Mouse (Mus musculus) heart, adult 2 months (tissue): ENCODE measurements around the gene Lrrc10b. TPM values are rescaled to one million over a fixed set of nuclear protein-coding genes. Genes with fewer than 3 reads are reported as not detected.
A peak's percentile ranks its signal among the peaks of the same experiment; 100 is the strongest.

ENCODE experiments used
- DNase-seq, 2 experiments: peaks; one replicate each; pipeline ENCODE4 v3.0.0; 2021
- H3K27ac ChIP-seq: fragments of 200-600 bp; 2 replicates; pipeline ENCODE4 v1.8.1; 2022
- H3K27me3 ChIP-seq: fragments of 200-500 bp; 2 replicates; pipeline ENCODE4 v1.6.1; 2012; ENCODE audit warnings: mild to moderate bottlenecking, low read length, inconsistent platforms, mixed read lengths; ENCODE audit not compliant: control insufficient read depth, insufficient read depth
- H3K36me3 ChIP-seq: fragments of 200-500 bp; 2 replicates; pipeline ENCODE4 v1.6.1; 2012; ENCODE audit warnings: low read length, inconsistent platforms; ENCODE audit not compliant: control insufficient read depth, insufficient read depth
- H3K4me1 ChIP-seq: fragments of 200-500 bp; 2 replicates; pipeline ENCODE4 v1.6.1; 2011; ENCODE audit warnings: low read length; ENCODE audit not compliant: control insufficient read depth, insufficient read depth
- H3K4me3 ChIP-seq: fragments of 200-600 bp; 2 replicates; pipeline ENCODE4 v1.8.1; 2022
- H3K79me2 ChIP-seq: fragments of 200-500 bp; replicated peaks from 2 replicates; pipeline ENCODE4 v1.6.1; 2012; ENCODE audit warnings: mild to moderate bottlenecking, inconsistent platforms, low read length, moderate library complexity, mixed read lengths; ENCODE audit not compliant: control insufficient read depth, insufficient read depth
- H3K9ac ChIP-seq: fragments of 200-500 bp; 2 replicates; pipeline ENCODE4 v1.6.1; 2012; ENCODE audit warnings: low read depth, mild to moderate bottlenecking, control low read depth, inconsistent platforms, low read length, mixed read lengths
- CTCF ChIP-seq: fragments of 200-600 bp; IDR thresholded peaks from 2 replicates; pipeline ENCODE4 v1.8.1; 2022; ENCODE audit warnings: antibody characterized with exemption, mild to moderate bottlenecking, moderate library complexity
- EP300 ChIP-seq: fragments of 200-500 bp; IDR thresholded peaks from 2 replicates; pipeline ENCODE4 v1.6.1; 2011; ENCODE audit warnings: low read depth, low read length, control low read depth; ENCODE audit not compliant: insufficient read depth
- POLR2A ChIP-seq: fragments of 200-500 bp; IDR thresholded peaks from 2 replicates; pipeline ENCODE4 v1.6.1; 2011; ENCODE audit warnings: mild to moderate bottlenecking, low read depth, low read length, control low read depth; ENCODE audit not compliant: insufficient read depth
- WGBS: fragments of 180-500 bp; shearing (Covaris S2); methylation state at CpG from one replicate; pipeline ENCODE4 v1.1.7; 2018; 5-methylcytosine and 5-hydroxymethylcytosine counted together
- intact Hi-C: fragments of 180-260 bp; cut with DNase I; formaldehyde crosslinking; loops from one replicate; pipeline ENCODE4 v1.15.1; 2025
- polyA plus RNA-seq: library from polyadenylated mRNA; depleted of rRNA; stranded (reverse); fragments of >200 nt; gene quantifications from 2 replicates; pipeline ENCODE4 v1.2.3, GENCODE M21; 2012
- total RNA-seq, 2 experiments: library from RNA; stranded (reverse); gene quantifications; 2 replicates each; pipeline ENCODE4 v1.2.3; 2021

Lrrc10b gene
- total and polyA plus RNA-seq, 3 experiments: 1.2 to 2.3 (median 1.7) TPM

GRCm38 (mm10) chr19:10437521-10437920 lies 19.8 kb downstream of the Lrrc10b start:
- no peaks in the 10 kb centered on the region for H3K27me3 ChIP-seq
- WGBS: 83% methylated on average over 1 of the region's 1 CpGs
- intact Hi-C loops: loop anchor here (5.0 kb wide), 1 partner anchor 180 kb away; no protein-coding TSS in a partner anchor
- no peak overlapping the region for H3K9ac ChIP-seq
- no peaks in the 10 kb centered on the region for H3K36me3 ChIP-seq
- TF ChIP-seq EP300 (no peak), POLR2A (no peak), CTCF (peak; percentile 48)
- H3K27ac ChIP-seq: no peak overlapping the region
- H3K4me3 ChIP-seq: no peak overlapping the region
- DNase-seq: no peak
- no peaks in the 10 kb centered on the region for H3K79me2 ChIP-seq
- peaks cover 2% of the 10 kb centered on the region; the same call in 1 of the 2 replicates for H3K4me1 ChIP-seq

GRCm38 (mm10) chr19:10436726-10437125 lies 20.5 kb downstream of the Lrrc10b start:
- WGBS: 28% methylated on average over 1 of the region's 1 CpGs
- no peak overlapping the region for H3K9ac ChIP-seq
- no peak overlapping the region for H3K27ac ChIP-seq
- no peaks in the 10 kb centered on the region for H3K36me3 ChIP-seq
- DNase-seq: no peak
- TF ChIP-seq POLR2A: no peak
- no peak for TF ChIP-seq CTCF
- no peak for TF ChIP-seq EP300
- H3K4me1 ChIP-seq: peaks cover 2% of the 10 kb centered on the region; the same call in 1 of the 2 replicates
- H3K27me3 ChIP-seq: no peaks in the 10 kb centered on the region
- no peak overlapping the region for H3K4me3 ChIP-seq
- intact Hi-C loops: loop anchor here (1.0 to 5.0 kb wide), 2 partner anchors 103 to 179 kb away; no protein-coding TSS in a partner anchor
- no peaks in the 10 kb centered on the region for H3K79me2 ChIP-seq

- no peaks in the 10 kb centered on the region for H3K79me2 ChIP-seq
- H3K4me1 ChIP-seq: peaks cover 2% of the 10 kb centered on the region; the same call in 1 of the 2 replicates
- H3K27ac ChIP-seq: no peak overlapping the region
- no peaks in the 10 kb centered on the region for H3K36me3 ChIP-seq
- peak; percentile 61 to 63 for DNase-seq
- H3K4me3 ChIP-seq: no peak overlapping the region
- intact Hi-C loops: loop anchor here (1.0 to 5.0 kb wide), 2 partner anchors 103 to 179 kb away; no protein-coding TSS in a partner anchor
- 0 out of 2 replicates have a peak, but pooled peaks have one; percentile 28 for TF ChIP-seq EP300
- TF ChIP-seq CTCF: peak; percentile 90
- TF ChIP-seq POLR2A: no peak
- 27% methylated on average over 3 of the region's 3 CpGs for WGBS
- no peaks in the 10 kb centered on the region for H3K27me3 ChIP-seq
- no peak overlapping the region for H3K9ac ChIP-seq
These were observed 21.4 kb downstream of the Lrrc10b start for GRCm38 (mm10) chr19:10435908-10436307.

- Histone ChIP-seq H3K27ac (no peak overlapping the region; the same call in 1 of the 2 replicates), H3K4me1 (peaks cover 2% of the 10 kb centered on the region; the same call in 1 of the 2 replicates), H3K4me3 (no peak overlapping the region), H3K36me3 (no peaks in the 10 kb centered on the region), H3K27me3 (no peaks in the 10 kb centered on the region), H3K9ac (no peak overlapping the region), H3K79me2 (no peaks in the 10 kb centered on the region)
- DNase-seq: no peak
- WGBS: 62% methylated on average over 6 of the region's 6 CpGs
- intact Hi-C loops: loop anchor here (5.0 kb wide), 1 partner anchor 178 kb away; no protein-coding TSS in a partner anchor
- TF ChIP-seq POLR2A: no peak
- no peak for TF ChIP-seq EP300
- no peak for TF ChIP-seq CTCF
These were observed 22.3 kb downstream of the Lrrc10b start for GRCm38 (mm10) chr19:10434927-10435326.

GRCm38 (mm10) chr19:10433879-10434540 lies 23.3 kb downstream of the Lrrc10b start:
- H3K4me3 ChIP-seq: no peak overlapping the region
- no peaks in the 10 kb centered on the region for H3K27me3 ChIP-seq
- peak; percentile 58 to 72 for DNase-seq
- no peaks in the 10 kb centered on the region for H3K79me2 ChIP-seq
- 48% methylated on average over 9 of the region's 9 CpGs for WGBS
- H3K9ac ChIP-seq: peak overlapping the region; percentile 25
- intact Hi-C loops: loop anchor here (2.0 kb wide), 1 partner anchor 41 kb away; no protein-coding TSS in a partner anchor
- H3K36me3 ChIP-seq: no peaks in the 10 kb centered on the region
- TF ChIP-seq CTCF (no peak), POLR2A (0 out of 2 replicates have a peak, but pooled peaks have one; percentile 16), EP300 (no peak)
- H3K27ac ChIP-seq: peak overlapping the region; percentile 92
- peaks cover 5% of the 10 kb centered on the region; the same call in 1 of the 2 replicates for H3K4me1 ChIP-seq

GRCm38 (mm10) chr19:10433225-10433624 lies 24.0 kb downstream of the Lrrc10b start:
- H3K79me2 ChIP-seq: no peaks in the 10 kb centered on the region
- TF ChIP-seq EP300 (peak; percentile 65), POLR2A (0 out of 2 replicates have a peak, but pooled peaks have one; percentile 21), CTCF (no peak)
- peaks cover 5% of the 10 kb centered on the region; the same call in 1 of the 2 replicates for H3K4me1 ChIP-seq
- 41% methylated on average over 7 of the region's 7 CpGs for WGBS
- DNase-seq: peak in 1 of 2 experiments; percentile 54
- no peaks in the 10 kb centered on the region for H3K27me3 ChIP-seq
- H3K4me3 ChIP-seq: no peak overlapping the region
- intact Hi-C loops: loop anchor here (2.0 kb wide), 1 partner anchor 40 kb away; no protein-coding TSS in a partner anchor
- peak overlapping the region; percentile 25 for H3K9ac ChIP-seq
- H3K27ac ChIP-seq: peak overlapping the region; percentile 92
- no peaks in the 10 kb centered on the region for H3K36me3 ChIP-seq
